Mouse (Mus musculus): ENCODE results near the gene Fam192a. TPM values are rescaled to one million over a fixed set of nuclear protein-coding genes. Genes with fewer than 3 reads are reported as not detected.

The Fam192a gene
- 10 to 100 TPM; 52.4 to 89.1 (median 66.9) TPM for polyA plus RNA-seq (2017; shearing (Covaris generic))

DNA sequence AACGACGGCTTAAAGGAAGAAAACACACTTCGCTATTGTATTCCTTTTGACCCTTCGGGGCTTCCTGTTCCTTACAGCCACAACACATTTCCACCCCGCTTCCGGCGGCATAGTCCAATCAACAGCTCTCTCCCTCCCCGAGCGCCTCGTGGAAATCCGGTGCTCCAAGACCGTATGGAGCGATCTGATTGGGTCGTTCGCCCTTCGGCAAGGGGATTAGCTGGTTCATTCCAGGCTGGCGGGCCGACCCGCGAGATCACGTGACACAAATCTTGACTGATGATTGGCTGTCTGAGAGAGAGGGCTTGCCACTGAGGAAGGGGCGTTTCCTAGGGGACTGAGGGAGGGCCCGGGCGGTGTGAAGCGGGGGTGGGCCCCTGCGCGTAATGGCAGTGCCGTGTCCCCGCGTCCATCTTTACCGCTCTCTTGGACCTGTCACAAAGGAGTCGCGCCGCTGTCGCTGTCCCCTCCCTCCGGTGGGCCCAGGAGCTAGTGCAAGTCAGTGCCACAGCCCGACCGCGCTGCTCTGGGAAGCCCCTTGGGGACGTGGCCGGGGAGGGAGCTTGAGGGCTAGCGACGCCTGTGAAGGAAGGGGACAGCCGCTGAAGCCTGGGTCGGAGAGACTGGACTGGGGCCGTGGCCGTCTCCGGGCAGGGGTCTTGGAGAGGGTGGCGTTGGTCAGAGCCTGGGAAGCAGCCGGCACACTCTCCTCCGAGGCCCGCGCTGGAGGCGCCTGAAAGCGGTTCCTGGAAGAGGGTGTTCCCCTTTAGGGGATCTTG is at the start of gene Fam192a, which contains the start of gene Rspry1:
TSS of gene Fam192a (minus strand) at position 391 of the 779 bp plus-strand sequence.
TSS of gene Rspry1 (plus strand) at position 331 of the 779 bp plus-strand sequence.
- peak; percentile 97 for ATAC-seq

DNA sequence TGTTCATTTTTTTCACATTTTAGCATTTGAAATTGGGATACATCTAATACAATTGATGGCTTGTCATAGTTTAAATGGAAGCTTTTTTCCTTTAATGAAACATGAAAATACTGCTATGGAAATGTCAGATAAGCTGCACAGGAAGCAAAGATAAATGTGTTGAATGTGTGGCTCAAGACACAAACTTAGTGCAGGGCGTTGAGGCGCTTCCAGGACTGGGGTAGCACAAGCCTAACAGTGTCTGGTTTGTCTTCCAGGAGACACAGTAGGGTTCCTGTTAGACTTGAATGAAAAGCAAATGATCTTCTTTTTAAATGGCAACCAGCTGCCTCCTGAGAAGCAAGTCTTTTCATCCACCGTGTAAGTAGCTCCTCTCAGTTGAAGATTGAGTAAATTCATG is 47.7 kb upstream of the Fam192a start:
- no peak for ATAC-seq

DNA sequence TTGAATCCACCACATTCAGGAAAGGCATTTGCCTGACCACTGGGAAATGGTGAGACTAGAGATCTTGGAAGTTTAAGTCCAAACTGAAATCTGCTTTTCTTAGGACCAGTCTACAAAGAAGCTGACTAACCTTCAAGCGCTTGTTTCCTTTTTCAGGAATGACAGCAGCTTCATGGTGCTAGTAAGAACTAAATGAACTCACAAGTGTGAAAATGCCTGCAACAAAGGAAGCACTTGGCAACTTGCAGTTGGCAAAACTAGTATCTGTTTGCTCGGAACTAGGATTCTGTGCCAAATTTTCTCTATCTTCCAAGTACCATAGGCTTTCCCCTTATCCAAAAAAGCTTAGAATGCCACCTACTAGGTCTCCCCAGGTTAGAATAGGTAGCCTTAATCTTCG is 44.4 kb upstream of the Fam192a start:
- no peak for ATAC-seq

DNA sequence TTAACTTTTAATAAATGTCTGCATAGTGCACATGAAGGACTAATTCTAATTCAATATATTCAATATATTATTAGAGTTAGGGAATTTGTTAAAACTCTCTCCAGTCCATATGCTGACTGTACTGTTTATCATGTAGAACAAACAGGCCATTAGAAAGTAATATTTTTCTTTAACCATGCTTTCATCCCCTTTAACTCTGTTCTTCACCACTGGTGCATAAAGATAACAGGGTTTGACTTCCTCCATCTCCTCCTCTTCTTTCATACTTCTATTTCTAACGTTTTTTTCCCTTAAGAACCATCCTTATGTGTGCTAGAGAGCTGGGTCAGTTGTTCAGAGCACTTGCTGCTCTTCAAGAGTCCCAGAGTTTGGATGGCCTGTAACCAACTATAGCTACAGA is 43.4 kb upstream of the Fam192a start:
- no peak for ATAC-seq

DNA sequence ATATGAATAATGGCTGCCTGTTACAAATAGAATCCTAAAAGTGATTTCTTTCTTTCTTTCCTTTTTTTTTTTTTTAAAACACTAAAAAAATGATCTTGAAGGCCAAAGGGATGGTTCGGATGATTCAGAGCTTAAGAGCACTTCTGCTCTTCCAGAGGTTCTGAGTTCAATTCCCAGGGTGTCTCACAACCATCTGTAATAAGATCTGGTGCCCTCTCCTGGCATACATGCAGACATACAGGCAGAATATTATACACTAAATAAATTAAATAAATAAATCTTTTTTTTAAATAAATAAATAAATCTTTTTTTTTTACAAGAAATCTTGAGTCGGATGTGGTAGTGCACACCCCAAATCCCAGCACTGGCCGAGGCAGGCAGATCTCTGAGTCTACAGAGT is 40.1 kb upstream of the Fam192a start:
- ATAC-seq = no peak

DNA sequence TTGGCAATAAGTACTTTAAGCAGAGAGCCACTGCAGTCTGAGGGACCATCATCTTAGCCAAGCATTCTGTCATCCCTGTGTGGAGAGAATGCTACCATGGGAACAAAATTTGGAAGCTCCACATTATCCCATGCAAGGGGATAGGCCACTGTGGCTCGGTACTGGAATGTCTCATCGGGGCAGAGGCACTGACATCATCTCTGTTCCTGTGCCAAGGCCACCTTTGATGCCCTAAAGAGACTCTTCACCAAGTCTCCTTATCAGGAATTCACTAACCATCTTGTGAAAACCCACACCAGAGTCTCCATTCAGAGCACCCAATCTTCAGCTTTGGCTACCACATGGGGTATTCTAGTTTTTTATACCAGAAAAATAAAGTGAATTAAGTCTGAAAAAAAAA is 39.4 kb upstream of the Fam192a start:
- no peak for ATAC-seq

DNA sequence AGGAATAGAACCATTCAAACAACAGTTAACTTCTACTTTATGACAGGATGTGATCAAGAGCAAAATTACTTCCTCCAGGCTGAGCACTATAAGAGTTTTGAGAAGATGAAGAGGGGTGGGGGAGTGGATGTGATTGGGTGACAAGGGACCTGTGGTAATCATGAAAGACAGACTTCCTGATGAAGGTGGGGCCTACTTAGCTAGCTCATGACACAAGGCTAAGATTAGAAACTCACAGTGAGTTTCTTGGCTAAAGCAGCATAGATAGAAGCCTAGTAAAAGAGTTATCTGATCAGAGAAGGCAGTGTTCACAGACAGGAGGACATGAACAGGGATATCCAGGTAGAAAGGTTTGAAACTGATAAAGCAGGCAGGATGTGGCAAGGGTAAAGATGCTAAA is 32.4 kb upstream of the Fam192a start:
- ATAC-seq = peak; percentile 94

DNA sequence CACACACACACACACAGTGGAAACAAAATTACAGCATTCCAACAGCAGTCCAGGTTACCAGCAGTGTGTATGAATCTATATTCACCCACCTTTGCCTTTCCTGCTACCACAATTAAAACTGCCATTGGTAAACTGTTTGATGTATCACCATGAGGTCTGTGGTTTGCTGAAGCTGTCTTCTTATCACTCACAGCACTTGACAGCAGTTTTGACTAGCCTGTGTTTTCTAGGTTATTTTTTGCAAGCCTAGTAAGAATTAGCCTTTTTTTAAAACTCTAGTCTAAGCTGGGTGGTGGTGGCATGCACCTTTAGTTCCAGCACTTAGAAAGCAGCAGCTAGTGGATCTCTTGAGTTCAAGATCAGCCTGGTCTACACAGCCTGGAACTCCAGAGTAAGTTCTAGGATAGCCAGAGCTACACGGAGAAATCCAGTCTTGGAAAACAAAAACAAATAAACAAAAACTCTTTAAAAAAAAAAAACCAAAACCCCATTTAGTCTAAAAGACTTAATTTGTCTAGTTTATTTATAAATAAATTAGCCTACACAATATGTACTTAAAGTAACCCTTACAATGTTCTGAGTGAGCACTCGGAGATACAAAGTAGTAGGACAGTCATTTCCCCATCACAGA is 31.9 kb upstream of the Fam192a start:
- ATAC-seq = peak; percentile 42

DNA sequence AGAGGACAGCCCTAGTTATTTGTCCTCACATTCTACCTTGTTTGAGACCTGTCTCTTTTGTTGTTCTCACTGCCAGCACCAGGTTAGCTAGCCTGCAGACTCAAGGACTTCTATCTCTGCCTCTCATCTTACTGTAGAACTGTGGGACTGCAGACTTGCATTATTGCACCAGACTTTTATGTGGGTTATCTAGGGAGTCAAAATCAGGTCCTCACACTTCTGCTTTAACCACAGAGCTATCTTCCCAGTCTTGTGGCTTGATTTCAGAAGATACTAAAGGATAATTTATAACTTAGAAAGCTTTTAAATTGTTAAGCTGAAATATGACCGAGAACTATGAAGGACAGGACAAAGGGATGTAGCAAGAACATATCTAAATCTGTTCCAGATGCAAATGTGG is 23.1 kb upstream of the Fam192a start:
- no peak for ATAC-seq

DNA sequence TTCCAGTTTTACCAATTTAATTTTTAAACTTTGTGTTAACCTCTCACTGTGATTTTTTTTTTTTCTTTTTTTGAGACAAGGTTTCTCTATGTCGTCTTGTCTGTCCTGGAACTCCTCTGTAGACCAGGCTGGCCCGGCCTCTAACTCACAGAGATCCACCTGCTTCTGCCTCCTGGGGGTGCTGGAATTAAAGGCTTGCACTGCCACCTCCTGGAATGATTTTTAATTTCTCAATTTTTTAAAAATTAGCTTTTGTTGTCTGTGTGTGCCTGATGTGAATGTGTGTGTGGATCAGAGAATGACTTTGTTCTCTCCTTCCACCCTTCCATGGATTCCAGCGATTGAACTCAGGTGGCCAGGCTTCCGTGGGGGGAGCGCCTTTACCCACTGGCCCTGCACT is 5.3 kb upstream of the Fam192a start:
- no peak for ATAC-seq

DNA sequence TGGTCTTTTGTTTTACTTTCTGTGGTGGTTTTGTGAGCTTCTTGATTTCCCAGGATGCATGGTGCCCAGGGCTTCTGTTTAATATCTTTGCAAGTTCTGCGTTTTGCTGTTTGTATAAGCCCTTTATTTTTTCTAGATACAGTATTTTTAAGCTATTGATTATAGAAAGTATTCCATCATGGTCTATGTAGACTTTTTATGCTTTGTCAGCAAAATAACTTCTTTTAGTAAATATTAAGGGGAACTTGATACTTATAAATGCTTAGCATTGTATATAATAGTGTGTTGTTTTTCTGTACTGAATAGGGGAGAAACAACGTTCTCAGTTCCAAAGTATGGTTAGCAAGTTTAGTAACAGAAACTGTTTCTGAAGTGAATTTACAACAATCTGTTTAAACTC is 2.2 kb upstream of the Fam192a start:
- ATAC-seq = no peak

DNA sequence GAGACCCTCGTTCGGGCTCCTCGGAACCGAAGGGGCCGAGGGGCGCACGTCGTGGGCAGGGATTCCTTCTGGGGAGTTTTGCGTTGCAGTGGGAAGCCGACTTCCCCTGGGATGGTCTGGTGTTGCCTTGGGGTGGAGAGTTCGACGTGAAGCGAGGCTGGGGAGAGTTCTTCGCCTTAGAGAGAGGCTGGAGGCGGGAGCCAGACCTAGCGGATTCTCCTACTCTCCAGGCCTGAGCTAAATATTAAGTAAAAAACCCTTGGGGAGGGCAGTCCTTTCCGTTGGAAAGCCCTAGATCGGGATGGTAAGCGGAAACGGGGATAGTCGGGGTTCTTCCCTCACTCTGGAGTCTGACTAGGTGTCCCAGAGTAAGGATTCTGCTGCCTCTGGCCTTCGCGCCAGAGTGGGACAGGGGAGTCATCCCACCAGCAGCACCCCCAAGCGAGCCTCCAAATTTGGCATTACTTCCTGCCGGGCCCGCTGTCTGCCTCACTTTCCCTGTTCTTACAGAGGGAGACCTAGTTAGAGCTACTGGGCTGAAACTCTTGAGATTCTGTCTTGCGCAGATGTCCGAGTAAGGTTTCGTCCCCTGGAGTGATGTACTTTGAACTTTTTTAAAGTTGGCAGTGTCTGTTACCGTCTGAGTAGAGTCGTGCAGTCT is 804 bp upstream of the Fam192a start:
- ATAC-seq = no peak

DNA sequence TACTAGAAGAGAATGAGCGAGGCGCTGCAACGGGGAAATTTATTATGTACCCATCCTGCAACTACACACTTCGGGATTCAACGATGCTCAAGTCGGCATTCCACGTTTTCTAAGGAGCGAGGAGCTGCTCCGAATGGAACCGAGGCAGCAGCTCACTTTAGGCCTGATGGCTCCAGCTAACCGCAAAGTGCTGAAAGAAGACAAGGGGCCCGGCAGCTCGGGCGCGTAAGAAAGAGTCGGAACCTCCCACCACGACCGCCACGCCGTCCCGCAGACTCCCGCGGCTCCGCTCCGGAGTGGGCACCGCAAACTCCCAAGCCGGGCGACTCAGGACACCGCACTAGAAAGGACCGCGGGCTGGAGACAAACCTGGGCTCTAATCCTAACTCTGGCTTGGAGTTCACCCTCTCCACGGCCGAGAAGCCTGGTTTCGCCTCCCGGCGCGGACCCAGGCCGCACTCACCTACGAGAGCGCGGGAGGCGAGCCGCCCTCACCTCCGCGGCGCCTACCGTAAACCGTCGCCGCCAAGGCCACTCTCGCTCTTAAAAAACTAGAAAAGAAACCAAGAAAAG is 677 bp downstream of the Fam192a start:
- no peak for ATAC-seq

DNA sequence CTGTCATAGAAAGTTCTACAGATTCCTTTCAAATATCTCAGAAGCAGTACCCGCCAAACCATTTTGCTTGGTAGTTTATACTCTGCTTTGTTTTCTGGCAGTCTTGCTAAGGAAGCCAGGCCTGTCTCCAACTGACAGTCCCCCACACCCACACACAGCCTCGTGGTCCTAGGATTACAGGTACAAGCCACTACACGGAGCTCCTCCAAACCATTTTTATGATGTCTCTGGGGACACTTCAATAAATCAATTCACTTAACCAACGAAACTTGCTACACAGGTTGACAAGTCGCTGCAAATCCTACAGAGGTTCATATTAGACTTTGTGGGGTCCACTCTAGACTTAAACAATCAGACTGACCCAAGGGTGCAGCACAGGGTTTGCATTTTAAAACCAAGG is 1.3 kb downstream of the Fam192a start:
- no peak for ATAC-seq

DNA sequence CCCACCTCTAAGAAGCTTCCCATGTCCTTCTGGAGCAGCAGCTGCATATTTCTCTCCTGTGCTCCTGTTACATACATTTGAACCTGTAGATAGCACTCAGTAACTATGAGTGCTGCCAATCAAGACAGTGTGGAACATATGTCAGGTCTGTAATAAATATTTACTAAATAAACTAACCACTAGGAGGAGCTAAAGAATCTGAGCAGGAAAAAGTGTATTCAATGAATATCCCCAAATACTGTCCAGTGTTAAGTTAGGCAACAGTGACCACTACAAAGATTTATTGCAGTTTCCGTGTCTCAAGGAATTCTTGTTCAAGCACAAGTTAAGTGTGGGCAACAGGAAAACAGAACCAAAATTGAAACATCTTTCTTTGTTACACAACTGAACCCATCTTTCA is 7.6 kb downstream of the Fam192a start:
- no peak for ATAC-seq

DNA sequence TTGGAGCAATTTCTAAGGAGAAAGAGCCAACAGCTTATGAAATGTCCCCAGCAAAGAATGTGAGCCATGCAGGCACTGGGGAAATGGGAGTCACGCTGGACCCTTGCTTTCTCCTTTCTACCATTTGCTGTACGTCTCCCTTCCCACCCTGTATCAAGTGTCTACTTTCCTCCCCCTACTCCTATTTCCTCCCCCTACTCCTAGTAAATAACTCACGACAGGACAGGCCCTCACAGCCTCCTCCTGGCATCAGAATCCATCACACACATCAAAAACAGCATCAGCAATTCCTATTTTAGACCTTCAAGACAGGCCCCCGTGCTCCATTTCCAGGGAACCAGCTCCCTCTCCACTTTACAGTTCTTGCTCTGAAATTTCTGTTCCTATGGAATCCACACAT is 10.1 kb downstream of the Fam192a start:
- ATAC-seq = no peak

DNA sequence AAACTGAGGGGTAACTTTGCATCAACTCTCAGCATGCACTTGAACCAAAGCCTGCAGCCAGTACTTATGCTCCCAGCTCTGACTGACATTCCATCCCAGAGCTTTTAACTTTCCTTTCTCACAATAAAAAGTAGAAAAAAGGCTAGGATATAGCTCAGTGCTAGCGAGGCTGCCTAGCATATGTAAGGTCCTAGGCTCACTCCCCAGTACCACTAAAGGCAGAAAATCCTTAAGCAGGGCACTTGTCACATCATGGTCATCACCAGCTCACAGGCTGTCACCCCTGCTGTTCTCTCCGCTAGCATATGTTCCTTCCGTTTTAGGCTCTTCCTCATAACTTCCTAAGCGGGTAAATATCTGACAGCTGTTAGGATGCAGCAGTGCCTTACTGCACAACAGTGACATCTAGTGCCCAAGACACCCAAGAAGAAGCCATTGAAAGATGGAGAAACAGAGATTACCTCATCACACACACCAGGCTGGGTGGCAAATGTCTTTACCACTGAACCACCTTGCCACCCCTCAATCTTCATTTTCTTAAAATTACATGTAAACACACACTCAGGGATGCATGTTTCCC is 17.5 kb downstream of the Fam192a start:
- peak; percentile 50 for ATAC-seq

DNA sequence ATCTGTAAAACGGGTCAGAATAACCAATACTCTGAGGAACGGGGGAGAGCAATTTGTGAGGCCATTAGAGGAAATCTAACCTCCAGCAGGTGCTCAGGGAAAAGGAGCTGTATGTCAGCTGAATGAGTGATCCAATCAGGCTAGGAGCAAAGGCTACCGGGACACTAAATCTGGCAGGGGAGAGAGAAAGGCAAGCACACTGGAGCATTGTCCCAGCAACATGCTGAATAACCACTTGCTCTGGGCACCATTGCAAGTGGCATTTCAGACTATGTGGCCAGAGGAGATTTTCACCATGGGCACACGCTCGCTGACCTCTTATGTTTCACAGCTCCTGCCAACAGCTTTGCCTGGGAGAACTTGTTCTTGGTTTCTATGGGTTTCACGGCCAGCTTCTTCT is 19.2 kb downstream of the Fam192a start:
- no peak for ATAC-seq

DNA sequence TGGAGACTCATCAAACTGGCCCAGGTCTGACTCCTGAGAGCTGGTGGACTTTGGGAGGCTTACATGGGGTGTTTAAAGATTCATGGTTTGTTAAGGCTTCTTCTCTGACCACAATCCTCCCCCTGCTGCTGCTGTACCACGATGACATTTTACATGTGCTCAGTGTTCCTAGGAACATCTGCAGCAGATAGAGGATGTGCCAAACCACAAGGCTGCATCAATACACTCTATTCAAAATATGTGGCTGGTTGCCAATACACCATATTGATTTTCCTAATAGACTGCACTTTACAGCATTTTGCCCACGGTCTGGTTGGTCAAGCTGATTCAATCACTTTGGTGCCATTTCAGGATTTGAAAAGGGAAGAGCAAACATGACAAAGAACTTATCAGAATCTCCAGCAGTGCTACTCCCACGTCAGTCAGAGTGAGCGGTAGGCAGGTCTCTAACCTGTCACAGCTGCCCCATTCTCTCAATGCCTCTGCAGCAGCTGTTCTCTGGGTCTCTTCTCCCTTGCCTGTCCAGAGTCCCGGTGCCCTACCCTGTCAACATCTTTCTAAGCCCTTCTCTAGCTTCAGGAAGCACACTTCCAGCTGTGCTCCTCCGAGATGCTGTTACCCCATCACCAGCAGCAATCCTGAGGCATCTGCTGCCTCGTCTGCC is 19.8 kb downstream of the Fam192a start:
- peak; percentile 21 for ATAC-seq

DNA sequence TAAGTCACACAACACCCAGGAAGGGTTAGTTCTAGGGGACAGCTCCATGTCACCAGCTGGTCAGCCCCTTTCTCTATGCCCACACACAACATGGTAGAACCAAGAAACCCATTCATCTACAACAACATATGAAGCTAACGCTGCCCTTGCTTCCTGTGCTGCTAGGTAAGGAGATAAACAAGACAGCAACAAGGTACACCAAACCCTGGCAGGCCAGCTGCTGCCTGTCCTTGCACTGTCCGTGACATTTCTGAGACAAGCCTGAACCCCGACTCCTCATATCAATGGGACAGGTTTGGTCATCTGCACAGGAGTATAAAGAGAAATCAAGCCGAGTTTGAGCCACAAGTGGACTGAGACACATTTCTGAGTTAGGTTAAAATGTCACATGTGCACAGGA is 26.6 kb downstream of the Fam192a start:
- no peak for ATAC-seq

DNA sequence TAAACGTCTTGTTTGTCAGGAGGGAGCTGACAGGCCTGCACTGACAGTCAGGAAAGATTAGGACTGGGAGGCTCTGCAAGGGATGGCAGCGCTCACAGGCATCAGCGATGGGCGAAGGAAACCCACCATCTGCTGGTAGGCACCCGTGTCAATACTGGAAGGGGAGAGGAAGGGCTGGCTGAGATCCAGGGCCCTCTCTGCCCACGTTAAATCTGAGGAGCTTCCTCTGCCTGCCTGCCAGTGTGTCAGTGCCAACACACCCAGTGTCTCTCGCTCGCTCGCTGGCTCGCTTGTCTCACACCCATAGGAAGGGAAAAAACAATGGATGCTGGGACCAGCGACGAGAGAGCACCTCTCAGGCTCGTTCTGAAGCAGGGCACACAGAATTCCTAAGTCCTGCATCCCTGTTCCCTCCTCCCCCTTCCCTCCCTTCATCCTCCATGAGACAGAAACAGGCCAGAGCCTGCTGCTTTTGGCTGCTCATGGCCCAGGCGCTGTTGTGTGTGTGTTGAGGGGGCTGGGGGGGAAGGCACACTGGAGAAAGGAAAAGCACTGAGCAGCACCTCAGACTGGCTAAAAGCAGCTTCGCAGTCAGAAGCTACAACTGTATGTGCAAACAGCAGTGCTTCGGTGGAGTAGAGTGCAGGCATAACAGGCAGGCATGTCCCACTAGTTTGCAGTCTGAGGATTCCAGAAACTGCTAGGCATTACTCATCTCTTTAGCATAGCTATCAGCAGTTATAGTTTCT is 27.5 kb downstream of the Fam192a start:
- no peak for ATAC-seq

DNA sequence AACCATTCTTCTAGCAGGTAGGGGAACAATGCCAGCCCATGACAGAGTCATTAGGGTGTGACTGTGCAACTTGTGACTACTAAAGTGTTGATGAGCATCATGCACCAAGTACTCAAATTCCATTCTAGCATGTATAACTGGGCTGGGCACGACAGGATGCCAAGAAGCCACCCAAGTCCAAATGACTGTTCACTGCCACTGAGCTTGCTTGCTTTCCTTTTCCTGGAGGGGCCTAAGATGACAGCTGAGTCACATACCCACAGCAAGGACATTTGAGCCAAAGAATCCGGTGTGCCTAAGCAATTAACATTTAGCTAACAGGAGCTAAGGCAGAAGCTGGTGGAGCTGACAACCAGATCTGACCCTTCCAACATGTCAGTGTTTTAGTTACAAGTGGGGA is 29.9 kb downstream of the Fam192a start:
- ATAC-seq = no peak
